Mouse (Mus musculus) kidney, embryonic 15.5 days (tissue): Measurements from ENCODE around the gene Ppm1l. TPM values are rescaled to one million over a fixed set of nuclear protein-coding genes. Genes with fewer than 3 reads are reported as not detected.
A peak's percentile ranks its signal among the peaks of the same experiment; 100 is the strongest.

Experiments used
- ATAC-seq: fragments of 200-750 bp; cut with Nextera tagmentation; replicated peaks from 2 replicates; pipeline ENCODE4 v1.8.0; 2017; ENCODE audit warnings: moderate TSS enrichment; ENCODE audit not compliant: low FRiP score
- H3K27ac ChIP-seq: fragments of 300-500 bp; sonication (generic); 2 replicates; pipeline ENCODE4 v1.5.1; 2015; ENCODE audit warnings: mild to moderate bottlenecking, inconsistent platforms
- H3K27me3 ChIP-seq: fragments of 300-500 bp; sonication (generic); 2 replicates; pipeline ENCODE4 v1.6.1; 2015; ENCODE audit warnings: inconsistent platforms
- H3K36me3 ChIP-seq: fragments of 300-500 bp; sonication (generic); 2 replicates; pipeline ENCODE4 v1.6.1; 2015; ENCODE audit warnings: inconsistent platforms
- H3K4me1 ChIP-seq: fragments of 300-500 bp; sonication (generic); 2 replicates; pipeline ENCODE4 v1.6.1; 2015; ENCODE audit warnings: inconsistent platforms
- H3K4me2 ChIP-seq: fragments of 300-500 bp; sonication (generic); 2 replicates; pipeline ENCODE4 v1.6.1; 2015; ENCODE audit warnings: moderate library complexity, mild to moderate bottlenecking, inconsistent platforms
- H3K4me3 ChIP-seq: fragments of 300-500 bp; sonication (generic); replicated peaks from 2 replicates; pipeline ENCODE4 v1.5.1; 2015; ENCODE audit warnings: mild to moderate bottlenecking, inconsistent platforms
- H3K9ac ChIP-seq: fragments of 300-500 bp; sonication (generic); 2 replicates; pipeline ENCODE4 v1.6.1; 2015; ENCODE audit warnings: mild to moderate bottlenecking, inconsistent platforms
- H3K9me3 ChIP-seq: fragments of 300-500 bp; sonication (generic); replicated peaks from 2 replicates; pipeline ENCODE4 v1.6.1; 2016; ENCODE audit warnings: inconsistent platforms
- WGBS: fragments of 180-500 bp; shearing (Covaris S2); methylation state at CpG from one replicate; pipeline ENCODE4 v1.1.7; 2015; ENCODE audit warnings: mixed read lengths; 5-methylcytosine and 5-hydroxymethylcytosine counted together
- polyA plus RNA-seq: library from polyadenylated mRNA; unstranded; fragments of >200 nt; fragmentation: Nextera tagmentation; extraction: Ambion mirVana; gene quantifications from 2 replicates; pipeline ENCODE4 v1.2.1, GENCODE M21; 2015

Ppm1l gene
- polyA plus RNA-seq, 1 experiment from 2014 or later = 6.2 TPM

DNA sequence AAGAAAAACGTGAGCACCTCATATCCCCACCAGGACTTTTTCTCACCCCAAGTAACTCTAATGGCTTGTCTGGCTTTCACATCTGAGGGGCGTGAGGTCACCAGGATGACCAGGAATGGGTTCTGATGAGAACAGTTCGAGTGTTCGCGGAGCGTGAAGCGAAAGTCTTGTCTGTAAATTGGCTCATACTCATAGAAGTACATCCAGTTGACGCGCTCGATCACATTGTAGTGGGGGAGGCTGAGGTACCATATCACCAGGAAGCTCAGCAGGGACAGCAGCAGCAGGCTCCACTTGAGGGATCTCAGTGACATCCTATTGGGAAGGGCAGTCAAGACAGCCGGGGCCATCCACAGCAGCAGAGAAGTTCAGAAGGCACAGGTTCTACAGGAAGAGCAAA lies 258.9 kb downstream of the Ppm1l start:
- 93% methylated on average over 11 of the region's 11 CpGs for WGBS

DNA sequence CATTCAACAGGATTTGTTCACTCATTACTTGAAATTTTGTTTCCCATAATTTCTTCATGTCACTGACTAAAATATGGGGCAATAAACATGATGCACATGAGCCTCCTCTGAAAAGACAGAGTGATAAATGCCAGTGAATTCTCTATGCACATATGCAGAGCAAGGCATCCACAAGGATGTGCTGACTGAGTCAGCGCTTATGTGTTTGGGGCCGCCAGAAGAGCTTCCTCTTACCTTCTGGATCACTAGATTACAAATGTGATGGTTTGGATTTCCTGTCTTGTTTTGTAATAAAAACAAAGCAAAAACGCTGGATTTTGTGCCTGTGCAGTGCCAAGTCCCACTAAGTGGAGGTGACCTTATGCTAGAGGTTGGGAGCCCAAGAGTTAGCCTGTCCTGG lies 260.1 kb downstream of the Ppm1l start:
- no peaks in the 10 kb centered on the region for H3K9me3 ChIP-seq
- H3K4me2 ChIP-seq = no peak overlapping the region
- no peak for ATAC-seq
- 76% methylated on average over 3 of the region's 3 CpGs for WGBS
- no peak overlapping the region for H3K27ac ChIP-seq
- H3K4me3 ChIP-seq = no peak overlapping the region
- peaks cover 26% of the 10 kb centered on the region for H3K36me3 ChIP-seq
- H3K4me1 ChIP-seq = no peaks in the 10 kb centered on the region
- no peak overlapping the region for H3K9ac ChIP-seq
- no peaks in the 10 kb centered on the region for H3K27me3 ChIP-seq

More for the DNA sequence above, 258.9 kb downstream of the Ppm1l start:
- no peak overlapping the region for H3K4me2 ChIP-seq
- H3K9ac ChIP-seq = no peak overlapping the region
- no peaks in the 10 kb centered on the region for H3K9me3 ChIP-seq
- H3K27me3 ChIP-seq = no peaks in the 10 kb centered on the region
- peaks cover 26% of the 10 kb centered on the region for H3K36me3 ChIP-seq
- H3K27ac ChIP-seq = no peak overlapping the region
- H3K4me3 ChIP-seq = no peak overlapping the region
- H3K4me1 ChIP-seq = no peaks in the 10 kb centered on the region
- no peak for ATAC-seq

DNA sequence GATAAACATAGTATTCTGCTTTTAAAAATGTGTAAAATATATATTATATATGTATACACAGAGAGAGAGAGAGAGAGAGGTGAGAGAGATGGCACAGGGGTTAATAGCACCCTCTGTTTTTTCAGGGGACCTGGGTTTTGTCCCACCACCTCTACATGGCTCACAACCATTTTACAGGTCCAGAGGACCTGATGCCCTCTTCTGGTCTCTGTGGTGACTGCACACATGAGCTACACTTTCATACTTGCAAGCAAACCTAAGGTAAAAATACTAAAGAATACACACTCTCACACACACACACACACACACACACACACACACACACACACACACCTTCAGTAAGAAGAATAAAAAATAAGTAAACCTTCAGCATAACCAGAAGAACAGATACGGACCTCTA lies 262.1 kb downstream of the Ppm1l start:
- Histone ChIP-seq H3K9ac (no peak overlapping the region), H3K9me3 (no peaks in the 10 kb centered on the region), H3K27ac (no peak overlapping the region), H3K4me1 (no peaks in the 10 kb centered on the region), H3K36me3 (peaks cover 26% of the 10 kb centered on the region), H3K4me2 (no peak overlapping the region), H3K27me3 (no peaks in the 10 kb centered on the region), H3K4me3 (no peak overlapping the region)
- no peak for ATAC-seq
- WGBS = 96% methylated on average over 1 of the region's 1 CpGs

DNA sequence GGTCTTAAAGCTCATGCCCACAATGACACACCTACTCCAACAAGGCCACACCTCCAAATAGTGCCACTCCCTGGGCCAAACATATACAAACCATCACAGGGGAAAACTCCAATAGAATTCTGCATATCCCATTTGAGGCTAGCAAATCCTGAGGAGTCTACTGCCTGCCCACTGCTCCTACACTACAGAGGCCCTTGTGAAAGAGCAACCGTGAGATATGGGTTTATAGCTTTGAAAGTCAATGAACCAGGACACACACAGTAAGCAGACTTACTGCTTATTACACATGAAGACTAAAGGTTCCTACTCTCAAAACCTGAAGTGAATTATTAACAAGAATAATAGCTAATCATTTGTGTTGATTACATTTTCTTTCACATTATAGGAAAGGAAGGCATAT lies 267.1 kb downstream of the Ppm1l start:
- Histone ChIP-seq H3K27ac (peak overlapping the region; percentile 32; the same call in 1 of the 2 replicates), H3K4me3 (no peak overlapping the region), H3K4me2 (no peak overlapping the region), H3K36me3 (no peaks in the 10 kb centered on the region), H3K27me3 (no peaks in the 10 kb centered on the region), H3K9ac (no peak overlapping the region), H3K9me3 (no peaks in the 10 kb centered on the region), H3K4me1 (no peaks in the 10 kb centered on the region)
- ATAC-seq = 0 out of 2 replicates have a peak, but pooled peaks have one; percentile 70
- WGBS = 65% methylated on average over 1 of the region's 1 CpGs

DNA sequence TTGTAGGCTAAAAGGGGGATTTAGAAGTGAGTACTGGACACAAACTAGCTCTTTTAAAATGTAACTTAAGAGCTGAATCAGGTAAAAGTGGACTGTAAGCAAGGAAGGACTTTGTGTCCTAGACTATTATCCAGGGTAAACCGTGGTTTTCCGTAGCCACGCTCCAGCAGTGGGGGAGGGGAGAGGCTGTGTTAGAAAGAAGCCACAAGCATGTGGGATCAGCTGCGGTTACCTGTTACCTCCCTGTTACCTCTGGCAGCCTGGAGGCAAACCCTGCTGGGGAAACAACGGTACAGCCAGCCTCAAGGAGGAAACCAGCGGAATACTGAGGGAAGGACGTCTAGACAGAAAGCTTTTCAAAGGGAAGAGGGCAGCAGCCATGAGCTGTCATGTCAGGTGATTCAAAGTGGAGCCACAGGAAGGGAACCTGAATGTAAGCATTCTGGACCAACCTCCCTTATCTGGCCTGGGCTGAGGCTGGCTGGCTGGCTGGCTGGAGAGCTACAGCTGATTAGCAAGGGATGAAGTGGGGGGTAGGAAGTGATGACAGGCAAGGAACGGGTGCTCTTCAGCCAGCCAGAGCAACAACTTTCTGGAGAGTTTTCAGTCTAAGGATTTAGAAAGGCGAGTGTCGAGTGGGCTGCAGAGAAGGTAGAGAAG lies 271.6 kb downstream of the Ppm1l start:
- 0 out of 2 replicates have a peak, but pooled peaks have one; percentile 26 for ATAC-seq
- Histone ChIP-seq H3K4me3 (no peak overlapping the region), H3K4me1 (no peaks in the 10 kb centered on the region), H3K27me3 (no peaks in the 10 kb centered on the region), H3K9me3 (no peaks in the 10 kb centered on the region), H3K9ac (no peak overlapping the region), H3K27ac (no peak overlapping the region), H3K4me2 (no peak overlapping the region), H3K36me3 (no peaks in the 10 kb centered on the region)
- 65% methylated on average over 10 of the region's 10 CpGs for whole genome bisulfite sequencing

DNA sequence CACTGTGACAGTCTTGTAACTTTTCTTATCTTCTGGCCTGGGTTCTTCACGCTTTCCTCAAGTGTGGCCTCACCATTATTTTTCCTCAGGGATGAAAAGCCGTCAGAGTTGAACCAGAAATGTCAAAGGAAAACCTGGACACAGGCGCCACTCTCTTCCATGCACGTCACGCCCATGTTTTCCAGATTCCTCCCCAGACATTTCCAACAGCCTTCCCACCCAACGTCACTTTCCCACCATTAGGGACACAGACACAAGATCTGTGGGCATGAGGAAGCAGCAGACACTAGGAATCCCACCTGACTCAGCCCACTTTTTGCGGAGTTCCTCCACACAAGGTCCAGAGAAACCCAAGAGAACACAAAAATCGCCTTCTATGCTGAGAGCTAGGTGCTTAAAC lies 276.8 kb downstream of the Ppm1l start:
- H3K36me3 ChIP-seq = no peaks in the 10 kb centered on the region
- H3K27ac ChIP-seq = no peak overlapping the region
- no peaks in the 10 kb centered on the region for H3K9me3 ChIP-seq
- H3K27me3 ChIP-seq = no peaks in the 10 kb centered on the region
- peaks cover 13% of the 10 kb centered on the region for H3K4me1 ChIP-seq
- 91% methylated on average over 8 of the region's 8 CpGs for WGBS
- H3K4me2 ChIP-seq = no peak overlapping the region
- H3K9ac ChIP-seq = no peak overlapping the region
- no peak overlapping the region for H3K4me3 ChIP-seq
- no peak for ATAC-seq

DNA sequence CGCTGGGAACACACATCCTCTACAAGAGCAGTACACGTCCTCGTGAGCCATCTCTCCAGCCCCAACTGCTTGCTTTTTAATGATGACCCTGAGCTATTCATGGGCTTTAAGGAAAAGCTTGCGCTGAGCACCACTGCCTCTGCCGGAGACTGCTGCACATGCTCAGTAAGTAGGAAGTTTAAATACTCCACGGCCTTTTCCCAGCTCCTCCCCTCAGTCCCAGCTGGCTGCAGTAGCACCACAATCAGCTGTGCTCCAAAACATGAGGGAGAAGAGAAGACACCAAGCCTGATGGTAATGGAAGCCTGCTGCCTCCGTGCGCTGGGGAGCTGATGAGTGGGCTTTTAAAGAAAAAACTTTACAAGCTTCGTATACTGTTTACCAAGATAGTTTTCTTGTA lies 277.4 kb downstream of the Ppm1l start:
- Histone ChIP-seq H3K9ac (no peak overlapping the region), H3K27ac (no peak overlapping the region), H3K4me2 (no peak overlapping the region), H3K36me3 (no peaks in the 10 kb centered on the region), H3K4me3 (no peak overlapping the region), H3K27me3 (no peaks in the 10 kb centered on the region), H3K4me1 (peaks cover 15% of the 10 kb centered on the region), H3K9me3 (no peaks in the 10 kb centered on the region)
- no peak for ATAC-seq
- WGBS = 67% methylated on average over 9 of the region's 9 CpGs

DNA sequence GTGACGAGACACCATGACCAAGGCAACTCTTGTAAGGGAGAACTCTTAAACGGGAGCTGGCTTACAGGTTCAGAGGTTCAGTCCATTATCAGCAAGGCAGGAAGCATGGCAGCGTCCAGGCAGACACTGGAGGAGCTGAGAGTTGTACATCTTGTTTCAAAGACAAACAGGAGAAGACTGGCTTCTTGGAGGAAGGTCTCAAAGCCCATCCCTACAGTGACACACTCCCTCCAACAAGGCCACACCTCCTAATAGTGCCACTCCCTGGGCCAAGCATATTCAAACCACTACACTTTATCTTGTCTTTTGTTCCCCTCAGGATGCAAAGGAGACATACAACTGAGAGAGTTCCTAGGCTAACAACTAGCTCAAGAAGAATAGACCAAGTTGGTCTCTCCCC lies 279.5 kb downstream of the Ppm1l start:
- Histone ChIP-seq H3K36me3 (no peaks in the 10 kb centered on the region), H3K9ac (no peak overlapping the region), H3K27me3 (no peaks in the 10 kb centered on the region), H3K4me2 (no peak overlapping the region), H3K9me3 (no peaks in the 10 kb centered on the region), H3K4me3 (no peak overlapping the region), H3K27ac (no peak overlapping the region), H3K4me1 (peaks cover 17% of the 10 kb centered on the region)
- ATAC-seq = no peak
- WGBS = 82% methylated on average over 3 of the region's 3 CpGs

DNA sequence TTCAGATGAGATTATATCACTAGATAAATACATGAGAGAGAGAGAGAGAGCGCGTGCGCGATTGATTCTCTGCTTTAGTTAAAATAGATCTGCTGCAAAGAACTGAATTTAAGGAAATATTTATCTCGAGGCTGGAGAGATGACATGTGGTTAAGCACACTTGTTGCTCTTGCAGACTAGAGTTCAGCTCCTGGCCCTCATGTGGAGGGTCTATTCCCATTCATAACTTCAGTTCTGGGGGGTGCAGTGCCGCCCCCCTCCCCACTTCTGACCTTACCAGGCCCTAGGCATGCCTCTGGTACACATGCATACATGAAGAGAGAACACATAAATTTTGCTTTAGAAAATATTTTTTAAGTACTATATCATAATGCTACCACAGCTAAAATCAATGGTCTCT lies 280.6 kb downstream of the Ppm1l start:
- no peak for ATAC-seq
- no peaks in the 10 kb centered on the region for H3K36me3 ChIP-seq
- peak overlapping the region; percentile 74 for H3K4me3 ChIP-seq

DNA sequence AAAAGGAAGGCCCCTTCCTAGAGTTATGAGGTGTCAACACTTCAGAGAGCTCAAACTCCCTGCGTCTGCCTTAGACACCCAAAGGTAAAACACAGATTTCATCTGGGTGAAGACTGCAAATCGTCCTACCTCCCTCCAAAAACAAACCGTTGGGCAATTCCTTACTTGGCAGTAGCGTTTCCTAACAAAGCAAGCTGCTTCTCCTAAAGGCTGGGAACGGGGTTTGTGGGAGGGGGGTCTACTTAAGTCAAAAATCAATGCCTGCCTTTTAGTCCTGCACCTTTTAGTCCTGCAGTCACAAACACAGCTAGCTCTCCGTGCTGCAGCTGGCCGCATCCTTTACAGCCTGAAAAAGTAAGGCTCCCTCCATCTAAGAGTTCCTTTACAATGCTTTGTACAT lies 281.2 kb downstream of the Ppm1l start:
- peak overlapping the region; percentile 85 for H3K9ac ChIP-seq
- peak overlapping the region; percentile 92 for H3K4me2 ChIP-seq
- 0 out of 2 replicates have a peak overlapping the region, but pooled peaks have one; percentile 27 for H3K27ac ChIP-seq
- no peaks in the 10 kb centered on the region for H3K36me3 ChIP-seq
- H3K4me3 ChIP-seq = peak overlapping the region; percentile 74
- no peaks in the 10 kb centered on the region for H3K27me3 ChIP-seq
- H3K4me1 ChIP-seq = peaks cover 17% of the 10 kb centered on the region
- no peaks in the 10 kb centered on the region for H3K9me3 ChIP-seq
- peak; percentile 23; the same call in 1 of the 2 replicates for ATAC-seq
- 9% methylated on average over 7 of the region's 7 CpGs for WGBS

More for the DNA sequence above, 280.6 kb downstream of the Ppm1l start:
- Histone ChIP-seq H3K4me2 (peak overlapping the region; percentile 92), H3K9ac (0 out of 2 replicates have a peak overlapping the region, but pooled peaks have one; percentile 85), H3K4me1 (peaks cover 17% of the 10 kb centered on the region), H3K9me3 (no peaks in the 10 kb centered on the region), H3K27me3 (no peaks in the 10 kb centered on the region), H3K27ac (no peak overlapping the region)
- WGBS = 88% methylated on average over 6 of the region's 6 CpGs

DNA sequence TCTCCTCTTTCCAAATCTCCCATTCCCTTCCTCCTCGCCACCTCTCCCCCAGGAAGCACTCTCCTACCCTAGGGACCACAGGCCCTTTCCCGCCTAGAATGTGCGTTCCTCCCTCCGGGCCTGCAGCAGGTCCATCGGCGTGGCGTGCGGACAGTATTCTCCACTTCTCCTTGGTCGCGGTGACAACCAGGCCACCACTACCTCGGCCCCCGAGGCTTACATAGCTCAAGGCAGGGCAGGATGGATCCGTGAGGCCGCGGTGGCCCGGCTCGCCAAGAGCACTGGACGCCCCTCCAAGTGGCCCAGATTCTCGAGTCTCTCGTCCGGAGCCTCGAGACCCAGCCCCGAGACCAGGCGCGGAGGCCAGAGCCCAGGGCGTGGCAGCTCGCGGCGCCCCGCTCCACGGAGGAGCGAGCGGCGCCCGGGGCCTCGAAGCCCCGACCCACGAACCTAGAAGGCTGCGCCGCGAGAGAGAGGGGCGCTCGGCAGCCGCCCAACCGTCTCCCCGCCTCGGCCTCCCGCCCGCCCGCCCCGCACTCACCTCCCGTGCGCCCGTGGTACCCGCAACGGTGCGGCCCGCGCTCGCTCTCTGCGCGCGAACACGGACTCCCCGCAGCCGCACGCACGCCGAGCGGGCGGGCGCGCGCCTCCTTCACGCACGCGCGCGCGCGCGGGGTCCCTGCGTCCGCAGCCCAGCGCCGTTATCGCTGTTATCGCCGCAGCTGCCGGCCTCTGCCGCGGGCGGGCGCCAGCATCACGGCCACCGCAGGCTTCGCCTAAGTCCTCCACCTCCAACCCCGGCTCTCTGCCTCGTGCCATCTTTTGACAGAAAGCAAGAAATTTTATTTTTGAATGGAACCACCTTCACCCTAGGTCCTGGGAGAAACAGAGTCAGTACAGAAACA lies 281.9 kb downstream of the Ppm1l start, which contains the start of gene B3galnt1:
B3galnt1 (minus strand) TSS at position 700 of the 905 bp plus-strand sequence.
- Histone ChIP-seq H3K4me1 (peaks cover 17% of the 10 kb centered on the region), H3K9me3 (no peaks in the 10 kb centered on the region), H3K27ac (peak within 1 kb of the TSS; percentile 27; the same call in 1 of the 2 replicates), H3K27me3 (no peaks in the 10 kb centered on the region), H3K4me2 (peak within 1 kb of the TSS; percentile 92), H3K36me3 (no peaks in the 10 kb centered on the region), H3K4me3 (peak within 1 kb of the TSS; percentile 74), H3K9ac (peak within 1 kb of the TSS; percentile 85)
- peak; percentile 83 for ATAC-seq
- WGBS = 1% methylated on average over 91 of the region's 99 CpGs

DNA sequence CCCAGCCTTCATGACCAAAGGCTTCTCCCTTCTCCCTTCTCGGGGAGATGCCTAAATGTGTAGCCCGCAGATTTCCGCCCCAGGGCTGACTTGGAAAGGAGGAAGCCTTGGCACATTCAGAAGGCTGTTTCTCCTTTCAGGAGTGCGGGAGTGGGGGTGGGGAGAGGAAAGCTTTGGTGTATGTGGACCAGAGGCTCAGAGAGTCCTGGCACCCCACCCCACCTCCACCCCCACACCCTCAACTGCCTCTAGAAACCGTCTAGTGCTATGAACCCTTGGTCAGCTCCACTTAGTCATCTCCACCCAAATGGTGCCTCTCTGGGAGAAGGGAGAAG lies 282.5 kb downstream of the Ppm1l start:
- ATAC-seq = peak; percentile 12; the same call in 1 of the 2 replicates
- H3K27ac ChIP-seq = no peak overlapping the region
- H3K27me3 ChIP-seq = no peaks in the 10 kb centered on the region
- H3K4me2 ChIP-seq = peak overlapping the region; percentile 92
- H3K4me3 ChIP-seq = peak overlapping the region; percentile 74
- peak overlapping the region; percentile 85; the same call in 1 of the 2 replicates for H3K9ac ChIP-seq
- peaks cover 17% of the 10 kb centered on the region for H3K4me1 ChIP-seq
- H3K36me3 ChIP-seq = no peaks in the 10 kb centered on the region
- no peaks in the 10 kb centered on the region for H3K9me3 ChIP-seq
- 10% methylated on average over 3 of the region's 5 CpGs for WGBS
